Mouse (Mus musculus): ENCODE data around the gene Slc50a1. TPM values are rescaled to one million over a fixed set of nuclear protein-coding genes. Genes with fewer than 3 reads are reported as not detected.

Slc50a1 gene
- total RNA-seq, 4 experiments from 2014 or later = 54.2 to 80.1 (median 64.9) TPM

GRCm38 (mm10) chr3:89294195-89294594 lies 23.8 kb upstream of the Slc50a1 start:
- DNase-seq = no peak

DNA sequence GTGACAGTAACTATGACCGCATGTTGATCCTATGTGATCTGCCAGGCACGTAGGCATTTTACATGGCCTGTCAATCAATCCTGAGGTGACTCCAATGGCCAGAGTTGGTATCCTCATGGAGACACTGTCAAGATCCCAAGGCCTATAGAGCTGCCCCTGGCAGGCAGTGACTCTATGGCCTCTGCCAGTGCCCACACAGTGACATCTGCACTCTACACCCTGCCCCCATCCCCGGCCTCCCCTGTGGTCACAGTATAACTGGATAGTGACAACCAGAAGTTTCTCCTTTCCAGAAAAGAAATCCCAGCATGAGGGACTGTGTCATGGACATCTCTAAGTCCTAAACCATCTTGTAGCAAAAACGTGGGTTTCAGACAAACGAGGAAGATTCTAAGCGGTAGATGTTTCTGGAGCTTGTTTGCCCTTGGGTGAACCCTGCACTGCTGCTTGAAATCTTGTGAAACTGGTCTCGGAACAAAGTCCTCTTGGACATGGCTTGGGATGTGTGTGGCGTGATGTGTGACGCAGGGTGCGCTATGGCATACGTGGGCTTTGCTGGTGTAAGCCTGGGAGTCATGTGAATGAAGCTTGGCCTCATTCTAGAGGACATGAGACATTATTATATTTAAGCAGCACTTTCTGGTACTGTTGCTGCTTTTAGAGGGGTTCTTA lies 23.0 kb upstream of the Slc50a1 start:
- no peak for DNase-seq

DNA sequence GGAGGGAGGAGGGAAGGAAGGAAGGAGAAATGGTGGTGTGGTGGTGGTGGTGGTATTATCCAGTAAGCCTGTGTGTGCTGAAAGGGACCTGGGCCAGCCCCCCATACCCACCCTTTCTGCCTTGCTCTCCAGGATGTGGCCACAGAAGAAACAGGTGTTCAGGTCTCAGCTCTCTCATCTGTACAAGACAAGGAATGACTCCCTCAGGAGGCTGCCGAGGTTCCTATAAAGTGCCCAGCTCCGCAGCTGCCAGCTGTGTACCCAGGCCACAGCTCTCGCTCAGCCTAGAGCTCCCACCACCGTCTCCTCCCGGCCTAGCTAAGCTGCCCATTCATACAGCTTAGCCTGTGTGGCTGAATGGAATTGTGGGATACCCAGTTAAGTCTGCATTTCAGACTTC lies 21.9 kb upstream of the Slc50a1 start:
- DNase-seq = no peak

GRCm38 (mm10) chr3:89291874-89292273 lies 21.5 kb upstream of the Slc50a1 start:
- DNase-seq = no peak

GRCm38 (mm10) chr3:89288503-89288928 lies 18.1 kb upstream of the Slc50a1 start:
- no peak for DNase-seq

GRCm38 (mm10) chr3:89287286-89287685 lies 16.9 kb upstream of the Slc50a1 start:
- DNase-seq = no peak

GRCm38 (mm10) chr3:89285526-89285925 lies 15.2 kb upstream of the Slc50a1 start:
- no peak for DNase-seq

GRCm38 (mm10) chr3:89284261-89284660 lies 13.9 kb upstream of the Slc50a1 start:
- no peak for DNase-seq

- DNase-seq = no peak
Observed at GRCm38 (mm10) chr3:89282291-89282643, 11.9 kb upstream of the Slc50a1 start.

- peak; percentile 73 for DNase-seq
Observed at GRCm38 (mm10) chr3:89281579-89282290, 11.4 kb upstream of the Slc50a1 start.

DNA sequence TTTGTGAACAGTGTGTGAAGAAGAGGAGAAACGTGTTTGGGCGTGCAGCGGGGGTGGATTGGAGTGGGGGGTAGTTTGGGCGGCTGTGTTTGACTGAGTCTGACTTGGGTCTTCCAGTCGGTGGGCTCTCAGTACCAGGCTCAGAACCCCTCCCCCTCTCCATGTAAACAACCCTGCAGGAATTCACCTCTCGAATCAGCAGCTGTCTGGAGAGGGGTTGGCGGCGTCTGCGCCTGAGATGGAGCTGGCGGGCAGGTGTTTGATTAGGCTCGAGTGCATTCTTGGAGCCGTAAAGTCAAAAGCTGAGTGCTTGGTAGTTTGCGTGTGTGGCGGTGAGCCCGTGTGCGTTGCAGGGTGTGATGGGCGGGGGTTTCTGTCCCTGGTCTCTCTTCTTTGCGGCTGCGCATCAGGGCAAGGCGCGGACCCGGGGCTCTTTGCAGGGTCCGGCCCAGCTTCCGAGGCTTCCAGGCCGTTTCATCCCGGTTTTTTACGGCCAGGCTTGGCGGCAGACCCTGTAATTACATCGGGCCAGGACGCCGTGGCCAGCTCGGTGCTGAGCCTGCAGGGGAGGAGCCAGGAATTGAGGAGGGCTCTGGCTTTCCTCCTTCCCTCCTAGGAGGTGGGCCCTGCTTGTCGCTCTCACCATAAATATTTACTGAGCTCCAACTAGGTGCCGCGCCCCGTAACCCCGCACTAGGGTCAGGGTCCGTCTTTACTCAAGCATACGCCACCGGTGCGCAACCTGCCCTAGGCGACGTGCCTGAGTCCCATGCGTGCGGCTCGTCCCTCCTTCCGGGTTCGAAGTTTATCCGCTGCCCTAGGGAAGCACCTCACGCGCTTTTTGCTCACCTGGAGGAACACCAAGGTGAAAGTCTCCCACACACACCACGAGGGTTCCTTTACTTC lies 10.5 kb upstream of the Slc50a1 start, which contains the start of gene Efna1:
Gene Efna1 (minus strand): TSS at position 537 of the 906 bp plus-strand sequence.
- DNase-seq = peak; percentile 50

GRCm38 (mm10) chr3:89280050-89280605 lies 9.8 kb upstream of the Slc50a1 start:
- DNase-seq = no peak

GRCm38 (mm10) chr3:89279153-89279890 lies 9.0 kb upstream of the Slc50a1 start:
- DNase-seq = peak; percentile 82

GRCm38 (mm10) chr3:89278643-89279042 lies 8.3 kb upstream of the Slc50a1 start:
- no peak for DNase-seq

DNA sequence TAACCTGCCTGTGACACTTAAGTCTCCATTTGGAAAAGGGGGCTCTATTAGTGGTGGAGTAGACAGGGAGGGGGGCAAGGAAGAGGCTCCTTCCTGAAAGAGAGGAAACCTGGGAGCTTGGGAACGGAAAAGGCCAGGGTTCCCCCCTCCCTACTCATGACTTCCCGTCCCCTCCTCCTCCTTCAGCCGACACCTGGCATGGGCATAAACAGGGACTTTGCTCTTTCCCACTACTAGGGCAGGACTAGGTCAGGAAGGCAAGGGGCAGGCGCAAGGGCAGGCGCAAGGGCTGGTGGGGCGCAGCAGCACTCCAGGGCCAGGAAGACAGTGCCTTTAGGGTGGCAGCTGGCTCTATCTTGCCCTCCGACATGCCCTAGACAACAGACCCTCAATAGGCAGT lies 7.7 kb upstream of the Slc50a1 start:
- peak; percentile 52 for DNase-seq

DNA sequence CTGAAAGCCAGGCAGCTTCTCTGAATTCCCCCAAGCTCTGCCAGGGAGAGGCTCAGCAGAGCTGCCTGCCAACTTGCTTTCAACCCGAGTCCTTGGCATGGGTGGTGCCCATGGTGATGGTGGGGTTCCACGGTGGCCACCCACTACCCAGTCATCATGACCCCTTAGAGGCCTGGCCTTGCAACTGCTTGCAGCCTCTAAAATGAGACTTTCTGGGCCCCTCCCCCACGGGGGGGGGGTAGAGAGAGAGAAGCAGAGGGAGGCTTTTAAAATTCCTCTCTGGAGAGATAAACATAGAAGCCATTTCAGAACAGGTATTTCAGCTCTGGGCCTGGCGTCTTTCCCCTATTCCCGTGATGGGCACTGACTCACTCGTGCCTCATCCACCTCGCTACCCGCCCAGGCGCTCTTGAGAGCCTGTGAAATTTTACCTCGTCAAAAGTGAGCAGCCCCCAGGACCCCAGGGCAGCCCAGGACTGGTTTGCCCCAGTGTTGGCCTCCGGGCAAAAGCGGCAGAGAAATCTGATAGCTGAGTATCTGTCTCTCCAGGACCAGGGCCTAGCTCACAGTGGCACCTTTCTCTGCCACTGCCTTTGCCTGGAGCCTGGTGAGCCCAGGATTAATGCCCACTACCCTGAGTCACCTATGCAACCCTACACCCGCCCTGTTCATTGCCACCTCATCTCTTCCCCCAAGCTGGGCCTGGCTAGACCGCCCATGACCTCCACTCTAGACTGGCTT lies 7.1 kb upstream of the Slc50a1 start:
- DNase-seq = no peak

GRCm38 (mm10) chr3:89276061-89276460 lies 5.7 kb upstream of the Slc50a1 start:
- DNase-seq = no peak

GRCm38 (mm10) chr3:89271760-89272159 lies 1.4 kb upstream of the Slc50a1 start:
- DNase-seq = no peak

- DNase-seq = no peak
Observed at GRCm38 (mm10) chr3:89270891-89271290, 521 bp upstream of the Slc50a1 start.

DNA sequence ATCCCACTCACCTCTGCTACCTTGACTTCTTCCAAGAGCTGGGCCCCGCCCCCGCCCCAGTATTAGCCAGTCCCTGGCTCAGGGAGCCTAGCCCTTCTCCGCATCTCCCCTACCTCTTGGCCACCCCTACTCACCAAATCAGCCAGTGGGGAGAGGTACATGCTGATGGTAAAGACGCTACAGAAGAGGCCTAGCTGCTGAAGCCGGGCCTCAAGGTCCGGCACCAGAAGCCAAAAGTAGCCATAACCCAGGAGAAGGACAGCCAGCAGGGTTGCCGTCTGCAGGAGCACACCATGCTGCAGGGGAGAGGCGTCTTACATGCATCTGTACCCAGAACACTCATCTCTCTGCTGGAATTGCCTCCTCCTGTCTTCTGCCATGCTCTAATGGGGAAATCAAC lies 1.5 kb downstream of the Slc50a1 start:
- no peak for DNase-seq

DNA sequence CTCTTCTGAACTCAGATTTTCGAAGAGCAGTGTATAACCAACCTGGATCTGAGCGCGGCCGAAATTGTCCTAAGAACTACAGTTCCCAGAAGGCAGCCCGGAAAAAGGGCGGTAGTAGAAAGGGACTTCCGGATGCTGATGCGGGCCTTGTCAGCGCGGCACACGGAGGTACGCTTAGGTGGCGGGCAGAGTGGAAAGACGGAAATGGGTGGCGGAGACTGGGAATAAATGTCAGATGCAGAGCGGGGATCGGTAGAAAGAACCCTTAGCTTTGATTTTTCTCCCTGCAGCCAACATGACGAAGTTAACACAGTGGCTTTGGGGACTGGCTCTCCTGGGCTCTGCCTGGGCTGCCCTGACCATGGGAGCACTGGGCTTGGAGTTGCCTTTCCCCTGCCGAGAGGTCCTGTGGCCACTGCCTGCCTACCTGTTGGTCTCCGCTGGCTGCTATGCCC lies 3.9 kb downstream of the Slc50a1 start:
- peak; percentile 73 for DNase-seq

Data from adrenal gland, adult 8-10 months (tissue).